10 mouse cellular contexts compared by ENCODE assay signal in the genomic region with DNA sequence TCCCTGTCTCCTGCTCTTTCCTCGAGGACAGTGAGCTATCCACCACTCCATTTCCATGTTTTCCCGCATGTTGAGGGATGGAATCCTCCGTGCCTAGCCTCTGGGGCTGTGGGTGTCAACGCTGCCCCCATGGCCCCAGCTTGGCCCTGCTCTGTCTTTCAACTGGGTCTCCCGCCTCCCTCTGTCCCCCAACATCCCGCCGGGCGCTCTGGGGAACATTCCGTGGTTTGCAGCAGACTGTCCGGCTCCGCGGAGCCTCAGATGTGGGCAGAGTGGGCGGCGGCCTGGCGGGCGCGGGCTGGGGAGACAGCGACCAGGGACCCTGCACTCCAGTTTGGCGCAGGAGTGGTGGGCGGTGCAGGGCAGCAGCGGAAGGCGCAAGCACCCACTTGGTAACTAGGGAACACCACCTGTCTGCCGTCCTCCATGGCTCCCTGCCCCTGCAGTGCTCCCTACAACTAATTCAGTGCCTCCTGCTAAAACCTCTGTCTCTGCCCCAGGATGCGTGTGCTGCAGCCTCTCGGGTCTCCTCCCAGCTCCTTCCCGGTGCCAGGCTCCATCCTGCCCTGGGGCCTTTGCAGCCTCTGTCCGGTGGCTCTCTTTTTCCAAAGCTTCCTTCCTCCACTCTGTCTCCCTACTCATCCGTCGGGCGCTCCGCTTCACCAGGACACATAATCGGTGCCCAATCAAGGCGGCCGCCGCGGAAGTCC. TPM values are rescaled to one million over a fixed set of nuclear protein-coding genes. Genes with fewer than 3 reads are reported as not detected.
A peak's percentile ranks its signal among the peaks of the same experiment; 100 is the strongest.
DNase-seq lines count a peak whose midpoint lies in the region; ATAC-seq and TF ChIP-seq lines count a peak whose summit lies in the region.
"Had no signal": no experiment of that assay in that cellular context is flagged by ENCODE, and none has a peak within 500 bp of the region (broad histone marks: within the 10 kb centered on the region; RNA-seq: fewer than 3 reads in every experiment).

No protein-coding gene starts in this region.

- peak overlapping the region; percentile 8 for H3ac ChIP-seq in C2C12 (ENCODE audit: control insufficient read depth, insufficient read length, low read depth)

- no peaks in the 10 kb centered on the region for H3K79me2 ChIP-seq in C2C12 (ENCODE audit: control insufficient read depth, insufficient read depth)

- H3K9ac ChIP-seq in liver, embryonic 11.5 days (ENCODE audit: low read depth, low read length) = no peak overlapping the region
- peak overlapping the region; percentile 25; the same call in 1 of the 2 replicates for H3K9ac ChIP-seq in embryonic facial prominence, embryonic 14.5 days (ENCODE audit: low read depth, low read length)

- no peak overlapping the region for H3K4me2 ChIP-seq in liver, embryonic 11.5 days
- 0 out of 2 replicates have a peak overlapping the region, but pooled peaks have one; percentile 0 for H3K4me2 ChIP-seq in embryonic facial prominence, embryonic 14.5 days (ENCODE audit: low read depth, low read length)
- H3K4me2 ChIP-seq: heart, embryonic 11.5 days had no signal

- H3K4me3 ChIP-seq in liver, embryonic 11.5 days (ENCODE audit: low read depth, low read length) = no peak overlapping the region
- H3K4me3 ChIP-seq in C2C12 (ENCODE audit: insufficient read depth, poor library complexity, severe bottlenecking) = no peak overlapping the region
- no peak overlapping the region for H3K4me3 ChIP-seq in embryonic facial prominence, embryonic 14.5 days (ENCODE audit: low read depth, low read length)

- ATAC-seq in liver, embryonic 11.5 days (replicated peaks; ENCODE audit: low FRiP score) = no peak
- no peak for ATAC-seq in embryonic facial prominence, embryonic 14.5 days (ENCODE audit: low read depth)
- ATAC-seq in cerebellum, adult (ENCODE audit: insufficient number of reproducible peaks, low FRiP score, low TSS enrichment) = no peak

- intact Hi-C loops in gastrocnemius, postnatal 14 days (cut with DNase I; ENCODE audit: low total_unique reads) = loop anchor here (5.0 to 10.0 kb wide), 2 partner anchors 65 to 168 kb away; a partner anchor contains a TSS

- no peaks in the 10 kb centered on the region for H3K36me3 ChIP-seq in liver, embryonic 11.5 days (ENCODE audit: control insufficient read depth, insufficient read depth, low read length)
- H3K36me3 ChIP-seq in C2C12 (ENCODE audit: control insufficient read depth, insufficient read depth) = no peaks in the 10 kb centered on the region
- no peaks in the 10 kb centered on the region for H3K36me3 ChIP-seq in embryonic facial prominence, embryonic 14.5 days (ENCODE audit: control insufficient read depth, insufficient read depth, low read length)

- no peaks in the 10 kb centered on the region for H3K79me3 ChIP-seq in C2C12 (ENCODE audit: low read depth)

- TF ChIP-seq CTCF in C2C12 (IDR thresholded peaks at IDR 0.05; ENCODE audit: control insufficient read depth, insufficient read depth, insufficient read length) = no peak

- H3K27me3 ChIP-seq in liver, embryonic 11.5 days (replicated peaks; ENCODE audit: control insufficient read depth, insufficient read depth, low read length) = peaks cover 75% of the 10 kb centered on the region
- no peaks in the 10 kb centered on the region for H3K27me3 ChIP-seq in C2C12 (ENCODE audit: control insufficient read depth, insufficient read depth, insufficient read length)
- peaks cover 70% of the 10 kb centered on the region for H3K27me3 ChIP-seq in embryonic facial prominence, embryonic 14.5 days (replicated peaks; ENCODE audit: control insufficient read depth, insufficient read depth, low read length)

- no peak overlapping the region for H3K27ac ChIP-seq in liver, embryonic 11.5 days (ENCODE audit: low read depth, low read length)
- H3K27ac ChIP-seq in embryonic facial prominence, embryonic 14.5 days (replicated peaks; ENCODE audit: low read depth, low read length) = no peak overlapping the region

- DNase-seq in gastrocnemius, postnatal 14 days = peak; percentile 8
- DNase-seq in gastrocnemius, adult 18-20 months (ENCODE audit: low spot score) = no peak
- peak; percentile 4 for DNase-seq in liver
- no peak for DNase-seq in liver, embryonic 11.5 days (ENCODE audit: low spot score)
- DNase-seq in embryonic facial prominence, embryonic 14.5 days (ENCODE audit: low spot score) = peak; percentile 10
- DNase-seq in adrenal gland, postnatal 25 days = no peak
- DNase-seq: kidney, postnatal 36 days had no signal

- no peaks in the 10 kb centered on the region for H3K9me3 ChIP-seq in liver, embryonic 11.5 days (ENCODE audit: control insufficient read depth, low read length)
- H3K9me3 ChIP-seq in embryonic facial prominence, embryonic 14.5 days (ENCODE audit: control insufficient read depth, low read length) = no peaks in the 10 kb centered on the region

- no peaks in the 10 kb centered on the region for H3K4me1 ChIP-seq in liver, embryonic 11.5 days (replicated peaks; ENCODE audit: control insufficient read depth, insufficient read depth, low read length)
- H3K4me1 ChIP-seq in embryonic facial prominence, embryonic 14.5 days (ENCODE audit: control insufficient read depth, insufficient read depth, low read length) = no peaks in the 10 kb centered on the region

- whole genome bisulfite sequencing in liver, embryonic 11.5 days = 10% methylated on average over 36 of the region's 36 CpGs
- WGBS in embryonic facial prominence, embryonic 14.5 days = 5% methylated on average over 31 of the region's 36 CpGs

TF ChIP-seq in C2C12, 6 proteins besides CTCF, POLR2A, EP300 and RAD21:
- no peak for TF ChIP-seq USF1 (IDR thresholded peaks at IDR 0.05; ENCODE audit: low read depth)
- peak; percentile 14 for TF ChIP-seq MYOD1 (IDR thresholded peaks at IDR 0.05; ENCODE audit: control insufficient read depth, insufficient read length, low read depth)

RNA-seq across cellular contexts. Expression of a gene that starts 3.0 kb away (rescaled TPM):
- total RNA-seq in gastrocnemius, postnatal 14 days (2021) = 100 to 1,000 TPM; 262 to 320 TPM
- total RNA-seq in gastrocnemius, adult 18-20 months (2021) = 100 to 1,000 TPM; 232 to 244 TPM
- polyA plus RNA-seq in liver, embryonic 11.5 days (2014; fragmentation: Nextera tagmentation; extraction: Ambion mirVana) = 15.4 and 21.4 TPM in 2 replicates
- polyA plus RNA-seq in C2C12 (2012; fragmentation: generic; extraction: Trizol) = 86.7 TPM
- polyA plus RNA-seq in embryonic facial prominence, embryonic 14.5 days (2014; fragmentation: Nextera tagmentation; extraction: Ambion mirVana) = 100.0 and 103 TPM in 2 replicates
- 100 and 129 TPM in 2 replicates for total RNA-seq in adrenal gland, postnatal 25 days (2021)

RNA-seq across cellular contexts. Expression of a gene that starts 30.1 kb away (rescaled TPM):
- total RNA-seq in gastrocnemius, postnatal 14 days (2021) = under 1 TPM; 0.09 to 0.23 TPM
- total RNA-seq in gastrocnemius, adult 18-20 months (2021) = under 1 TPM; 0.05 to 0.07 TPM
- 0.12 TPM in 1 of 2 replicates, not detected in the other for polyA plus RNA-seq in liver, embryonic 11.5 days (2014; fragmentation: Nextera tagmentation; extraction: Ambion mirVana)
- 1.0 TPM for polyA plus RNA-seq in C2C12 (2012; fragmentation: generic; extraction: Trizol)
- 1.4 and 1.9 TPM in 2 replicates for polyA plus RNA-seq in embryonic facial prominence, embryonic 14.5 days (2014; fragmentation: Nextera tagmentation; extraction: Ambion mirVana)
- total RNA-seq in adrenal gland, postnatal 25 days (2021) = 0.43 and 1.2 TPM in 2 replicates

RNA-seq across cellular contexts. Expression of a gene that starts 43.8 kb away (rescaled TPM):
- total RNA-seq in gastrocnemius, postnatal 14 days (2021) = 10 to 100 TPM; 39.1 to 47.3 TPM
- 10 to 100 TPM; 41.0 to 45.8 TPM for total RNA-seq in gastrocnemius, adult 18-20 months (2021)
- 92.2 and 97.9 TPM in 2 replicates for polyA plus RNA-seq in liver, embryonic 11.5 days (2014; fragmentation: Nextera tagmentation; extraction: Ambion mirVana)
- 122 TPM for polyA plus RNA-seq in C2C12 (2012; fragmentation: generic; extraction: Trizol)
- polyA plus RNA-seq in embryonic facial prominence, embryonic 14.5 days (2014; fragmentation: Nextera tagmentation; extraction: Ambion mirVana) = 64.7 and 82.4 TPM in 2 replicates
- total RNA-seq in adrenal gland, postnatal 25 days (2021) = 120 and 128 TPM in 2 replicates

RNA-seq across cellular contexts. Expression of a gene that starts 47.5 kb away (rescaled TPM):
- total RNA-seq in gastrocnemius, postnatal 14 days (2021) = under 1 TPM; 0.64 to 0.86 TPM
- under 1 TPM; 0.71 to 0.78 TPM for total RNA-seq in gastrocnemius, adult 18-20 months (2021)
- 4.5 and 4.6 TPM in 2 replicates for polyA plus RNA-seq in liver, embryonic 11.5 days (2014; fragmentation: Nextera tagmentation; extraction: Ambion mirVana)
- 0.02 TPM for polyA plus RNA-seq in C2C12 (2012; fragmentation: generic; extraction: Trizol)
- 0.65 and 0.73 TPM in 2 replicates for polyA plus RNA-seq in embryonic facial prominence, embryonic 14.5 days (2014; fragmentation: Nextera tagmentation; extraction: Ambion mirVana)
- 0.85 and 1.4 TPM in 2 replicates for total RNA-seq in adrenal gland, postnatal 25 days (2021)

RNA-seq across cellular contexts. Expression of a gene that starts 59.5 kb away (rescaled TPM):
- total RNA-seq in gastrocnemius, postnatal 14 days (2021) = under 1 TPM; 0.45 to 0.91 TPM
- total RNA-seq in gastrocnemius, adult 18-20 months (2021) = not detected
- 3.8 and 4.5 TPM in 2 replicates for polyA plus RNA-seq in liver, embryonic 11.5 days (2014; fragmentation: Nextera tagmentation; extraction: Ambion mirVana)
- polyA plus RNA-seq in C2C12 (2012; fragmentation: generic; extraction: Trizol) = 0.32 TPM
- polyA plus RNA-seq in embryonic facial prominence, embryonic 14.5 days (2014; fragmentation: Nextera tagmentation; extraction: Ambion mirVana) = 3.9 and 4.1 TPM in 2 replicates
- 1.4 TPM in 1 of 2 replicates, not detected in the other for total RNA-seq in adrenal gland, postnatal 25 days (2021)

Comparison
In these comparisons a context has a peak if more than half of its experiments do, and no peak if none do; other contexts are left out.
1. DNase-seq: peak in gastrocnemius, postnatal 14 days (single experiment), liver (single experiment) and embryonic facial prominence, embryonic 14.5 days (single experiment); none in gastrocnemius, adult 18-20 months (single experiment), liver, embryonic 11.5 days (single experiment) and adrenal gland, postnatal 25 days (single experiment).